Mouse (Mus musculus): ENCODE results near the gene Micu1. TPM values are rescaled to one million over a fixed set of nuclear protein-coding genes. Genes with fewer than 3 reads are reported as not detected.

Micu1 gene
- polyA plus RNA-seq, 1 experiment from 2014 or later = 88.2 TPM

DNA sequence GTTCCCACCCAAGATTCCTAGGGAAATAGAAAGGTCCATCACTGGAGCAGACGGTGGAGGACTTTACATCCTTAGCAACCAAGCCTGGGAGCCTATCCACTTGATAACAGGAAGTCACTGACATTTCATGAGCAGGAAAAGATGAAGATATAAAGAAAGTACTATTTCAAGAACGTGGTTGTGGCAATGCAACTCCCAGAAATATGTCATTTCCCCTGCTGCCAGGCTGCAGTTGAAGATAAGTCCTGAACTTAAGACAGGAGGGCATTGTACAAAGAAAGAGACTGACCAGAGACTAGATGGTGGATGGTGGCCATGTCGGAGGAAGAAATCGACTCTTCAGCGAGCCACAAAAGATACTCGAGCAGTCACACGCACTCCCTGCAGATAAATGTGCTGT lies 129.7 kb downstream of the Micu1 start:
- Histone ChIP-seq H3K4me2 (replicated peaks) (no peak overlapping the region), H3K4me1 (no peaks in the 10 kb centered on the region), H3K27me3 (no peaks in the 10 kb centered on the region), H3K36me3 (peaks cover 29% of the 10 kb centered on the region), H3K4me3 (replicated peaks) (no peak overlapping the region), H3K9me3 (replicated peaks) (no peaks in the 10 kb centered on the region), H3K9ac (no peak overlapping the region), H3K27ac (replicated peaks) (no peak overlapping the region)
- 85% methylated on average over 7 of the region's 7 CpGs for WGBS
- ATAC-seq (ENCODE audit: insufficient number of reproducible peaks, low FRiP score, low TSS enrichment, low read depth) = no peak

DNA sequence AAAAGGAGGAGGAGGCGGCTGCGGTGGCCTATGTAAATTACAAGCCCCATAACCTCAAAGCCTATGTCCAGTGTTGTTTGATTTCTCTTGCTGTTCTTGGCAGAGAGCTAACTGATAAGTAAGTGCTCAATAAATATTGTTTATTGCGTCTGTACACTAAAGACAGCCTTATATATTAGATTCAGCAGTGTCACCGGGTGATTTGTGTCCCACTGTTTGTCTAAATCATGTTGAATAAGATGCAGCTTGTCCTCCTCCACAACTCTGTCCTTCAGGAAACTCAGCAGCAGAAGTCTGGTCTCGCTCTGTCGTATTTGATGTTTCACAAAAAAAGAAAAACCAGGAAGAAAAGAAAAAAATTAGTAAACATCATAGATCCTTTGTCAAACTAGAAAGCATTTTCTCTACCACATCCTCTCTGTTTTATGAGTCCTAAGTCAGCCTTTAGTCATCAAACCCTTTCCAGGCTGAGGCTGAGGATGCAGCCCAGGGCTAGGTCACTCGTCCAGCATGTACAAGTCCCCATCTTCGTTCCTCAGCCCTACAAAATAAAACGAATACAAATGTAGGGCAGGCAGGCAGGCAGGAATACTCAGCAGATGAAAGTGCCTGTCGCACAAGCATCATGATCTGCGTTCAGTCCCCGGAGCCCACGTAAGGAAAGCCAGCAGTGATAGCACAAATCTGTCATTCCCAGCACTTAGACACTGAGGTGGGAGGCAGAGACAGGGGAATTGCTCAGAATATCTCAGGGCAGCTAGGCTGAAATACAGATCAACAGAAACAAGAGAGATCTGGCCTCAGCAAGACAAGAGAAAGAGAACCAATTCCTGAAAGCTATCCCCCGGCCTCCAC lies 133.3 kb downstream of the Micu1 start:
- no peak overlapping the region for H3K9ac ChIP-seq
- H3K27ac ChIP-seq (replicated peaks) = no peak overlapping the region
- H3K9me3 ChIP-seq (replicated peaks) = no peaks in the 10 kb centered on the region
- ATAC-seq (ENCODE audit: insufficient number of reproducible peaks, low FRiP score, low TSS enrichment, low read depth) = no peak
- no peaks in the 10 kb centered on the region for H3K36me3 ChIP-seq
- WGBS = 81% methylated on average over 14 of the region's 14 CpGs
- no peaks in the 10 kb centered on the region for H3K27me3 ChIP-seq
- H3K4me2 ChIP-seq (replicated peaks) = no peak overlapping the region
- no peaks in the 10 kb centered on the region for H3K4me1 ChIP-seq
- H3K4me3 ChIP-seq (replicated peaks) = no peak overlapping the region

DNA sequence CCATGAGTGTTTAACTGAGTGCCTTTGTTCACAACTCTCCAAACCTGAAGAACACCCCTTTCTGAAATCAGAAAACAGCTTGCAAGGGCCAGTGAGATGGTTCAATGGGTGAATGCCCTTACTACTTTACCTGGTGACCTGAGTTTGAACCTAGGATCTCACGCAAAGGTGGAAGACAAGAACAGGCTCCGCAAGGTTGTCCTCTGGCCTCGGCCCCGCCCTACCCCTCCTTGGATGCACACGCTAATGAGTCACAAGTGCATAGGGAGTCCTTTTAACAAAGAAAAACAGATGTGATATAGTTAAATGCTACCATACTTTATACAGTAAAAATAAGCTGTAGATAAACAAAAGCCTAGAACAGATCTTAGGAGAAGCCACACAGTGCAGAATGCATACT lies 135.2 kb downstream of the Micu1 start:
- H3K9ac ChIP-seq = no peak overlapping the region

GRCm38 (mm10) chr10:59841434-59841833 lies 139.2 kb downstream of the Micu1 start:
- WGBS = 71% methylated on average over 8 of the region's 8 CpGs
- ATAC-seq (ENCODE audit: insufficient number of reproducible peaks, low FRiP score, low TSS enrichment, low read depth) = no peak
- H3K36me3 ChIP-seq = no peaks in the 10 kb centered on the region
- H3K9me3 ChIP-seq (replicated peaks) = no peaks in the 10 kb centered on the region
- no peaks in the 10 kb centered on the region for H3K4me1 ChIP-seq
- H3K4me3 ChIP-seq (replicated peaks) = no peak overlapping the region
- no peak overlapping the region for H3K27ac ChIP-seq (replicated peaks)
- no peak overlapping the region for H3K4me2 ChIP-seq (replicated peaks)
- no peaks in the 10 kb centered on the region for H3K27me3 ChIP-seq
- H3K9ac ChIP-seq = no peak overlapping the region

More for the DNA sequence above, 135.2 kb downstream of the Micu1 start:
- H3K27ac ChIP-seq (replicated peaks) = no peak overlapping the region
- H3K36me3 ChIP-seq = no peaks in the 10 kb centered on the region
- H3K27me3 ChIP-seq = no peaks in the 10 kb centered on the region
- 69% methylated on average over 5 of the region's 5 CpGs for whole genome bisulfite sequencing
- no peaks in the 10 kb centered on the region for H3K4me1 ChIP-seq
- H3K4me3 ChIP-seq (replicated peaks) = no peak overlapping the region
- no peaks in the 10 kb centered on the region for H3K9me3 ChIP-seq (replicated peaks)
- ATAC-seq (ENCODE audit: insufficient number of reproducible peaks, low FRiP score, low TSS enrichment, low read depth) = no peak
- H3K4me2 ChIP-seq (replicated peaks) = no peak overlapping the region

- Histone ChIP-seq H3K9ac (no peak overlapping the region), H3K4me3 (replicated peaks) (no peak overlapping the region), H3K27ac (replicated peaks) (no peak overlapping the region), H3K27me3 (no peaks in the 10 kb centered on the region), H3K36me3 (no peaks in the 10 kb centered on the region), H3K4me2 (replicated peaks) (no peak overlapping the region), H3K9me3 (replicated peaks) (no peaks in the 10 kb centered on the region), H3K4me1 (no peaks in the 10 kb centered on the region)
- ATAC-seq (ENCODE audit: insufficient number of reproducible peaks, low FRiP score, low TSS enrichment, low read depth) = no peak
- 34% methylated on average over 5 of the region's 5 CpGs for WGBS
Observed at GRCm38 (mm10) chr10:59843125-59843524, 140.8 kb downstream of the Micu1 start.

DNA sequence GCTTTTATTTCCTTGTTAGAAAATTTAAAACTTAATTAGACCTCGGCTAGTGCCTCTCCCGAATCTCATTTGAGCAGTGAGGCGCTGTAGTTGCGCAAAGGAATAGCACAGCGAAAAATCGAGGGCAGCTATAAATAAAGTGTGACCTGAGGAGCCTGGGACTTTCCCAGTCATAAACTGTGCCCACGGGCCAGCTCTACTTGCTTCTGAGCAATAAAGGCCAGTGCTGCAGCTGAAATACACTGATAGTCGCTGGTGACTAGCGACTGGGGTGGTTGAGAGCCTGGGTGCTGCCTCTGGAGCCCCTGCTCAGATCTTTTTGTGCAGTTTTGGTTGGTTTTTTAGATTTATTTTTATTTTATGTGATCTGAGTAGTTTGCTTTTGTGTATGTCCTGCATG lies 142.4 kb downstream of the Micu1 start:
- 83% methylated on average over 9 of the region's 9 CpGs for WGBS

GRCm38 (mm10) chr10:59846416-59846815 lies 144.1 kb downstream of the Micu1 start:
- Histone ChIP-seq H3K4me2 (replicated peaks) (no peak overlapping the region), H3K4me1 (no peaks in the 10 kb centered on the region), H3K27me3 (no peaks in the 10 kb centered on the region), H3K9ac (no peak overlapping the region), H3K36me3 (no peaks in the 10 kb centered on the region), H3K9me3 (replicated peaks) (no peaks in the 10 kb centered on the region), H3K4me3 (replicated peaks) (no peak overlapping the region), H3K27ac (replicated peaks) (no peak overlapping the region)
- no peak for ATAC-seq (ENCODE audit: insufficient number of reproducible peaks, low FRiP score, low TSS enrichment, low read depth)
- WGBS = 74% methylated on average over 6 of the region's 6 CpGs

More for the DNA sequence above, 142.4 kb downstream of the Micu1 start:
- Histone ChIP-seq H3K27ac (replicated peaks) (no peak overlapping the region), H3K27me3 (no peaks in the 10 kb centered on the region), H3K4me2 (replicated peaks) (no peak overlapping the region), H3K9ac (no peak overlapping the region), H3K36me3 (no peaks in the 10 kb centered on the region), H3K4me1 (no peaks in the 10 kb centered on the region), H3K4me3 (replicated peaks) (no peak overlapping the region), H3K9me3 (replicated peaks) (no peaks in the 10 kb centered on the region)
- no peak for ATAC-seq (ENCODE audit: insufficient number of reproducible peaks, low FRiP score, low TSS enrichment, low read depth)

DNA sequence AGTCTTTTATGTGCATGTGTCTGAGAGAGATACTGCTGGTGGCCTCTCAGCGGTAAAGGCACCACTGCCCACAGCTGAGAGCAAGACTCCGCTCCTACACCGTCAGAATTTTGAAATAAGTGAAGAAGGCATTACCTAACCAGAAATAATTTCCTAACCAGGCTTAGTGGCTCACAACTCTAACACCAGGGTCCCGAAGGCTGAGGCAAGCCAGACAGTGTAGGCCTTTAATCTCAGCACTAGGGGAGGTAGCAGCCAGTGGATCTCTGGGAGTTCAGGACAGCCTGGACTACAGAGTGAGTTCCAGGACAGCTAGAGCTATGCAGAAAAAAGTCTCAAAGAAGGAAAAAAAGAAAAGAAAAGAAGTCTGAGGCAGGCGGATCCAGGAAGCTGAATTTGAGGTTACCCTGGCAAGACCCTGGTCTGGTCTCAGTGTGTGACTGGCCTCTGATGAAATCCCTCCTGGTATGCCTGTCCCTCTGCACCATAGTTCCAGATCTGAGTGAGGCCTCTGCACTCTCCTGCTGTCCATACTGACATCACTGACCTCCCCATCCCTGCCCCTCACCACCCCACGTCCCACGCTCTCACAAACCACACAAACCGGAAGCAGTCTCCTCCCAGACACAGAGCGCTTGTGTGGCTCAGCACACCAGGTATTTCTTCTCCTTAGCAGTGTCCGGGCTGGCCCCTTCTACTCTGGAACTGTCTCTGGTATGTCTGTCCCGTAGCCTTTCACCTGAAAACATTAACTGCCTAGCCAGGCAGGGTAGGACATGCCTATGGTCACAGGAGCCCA lies 146.0 kb downstream of the Micu1 start:
- no peak for ATAC-seq (ENCODE audit: insufficient number of reproducible peaks, low FRiP score, low TSS enrichment, low read depth)
- no peaks in the 10 kb centered on the region for H3K27me3 ChIP-seq
- no peaks in the 10 kb centered on the region for H3K9me3 ChIP-seq (replicated peaks)
- H3K36me3 ChIP-seq = no peaks in the 10 kb centered on the region
- H3K27ac ChIP-seq (replicated peaks) = 0 out of 2 replicates have a peak overlapping the region, but pooled peaks have one; percentile 22
- no peaks in the 10 kb centered on the region for H3K4me1 ChIP-seq
- no peak overlapping the region for H3K4me2 ChIP-seq (replicated peaks)
- 65% methylated on average over 11 of the region's 11 CpGs for WGBS
- no peak overlapping the region for H3K9ac ChIP-seq
- no peak overlapping the region for H3K4me3 ChIP-seq (replicated peaks)

DNA sequence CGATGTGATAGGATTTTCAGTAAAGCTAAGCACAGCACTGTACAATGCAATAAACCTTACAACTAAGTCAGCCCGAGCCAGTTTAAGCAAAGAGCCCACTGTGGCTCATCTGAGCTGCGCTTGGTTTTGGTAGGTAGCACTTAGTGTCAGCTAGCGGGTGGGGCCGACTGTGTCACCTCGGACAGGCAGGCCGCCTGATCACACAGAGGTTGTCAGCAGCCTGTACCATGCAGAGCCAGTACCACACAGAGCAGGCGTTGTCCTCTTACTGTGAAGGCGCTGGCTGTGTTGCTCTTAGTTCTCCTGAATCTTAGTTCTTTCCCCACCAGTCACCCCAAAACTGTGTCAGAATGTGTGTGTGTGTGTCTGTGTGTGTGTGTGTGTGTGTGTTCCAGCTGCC lies 146.7 kb downstream of the Micu1 start:
- no peaks in the 10 kb centered on the region for H3K36me3 ChIP-seq
- no peaks in the 10 kb centered on the region for H3K9me3 ChIP-seq (replicated peaks)
- H3K27me3 ChIP-seq = no peaks in the 10 kb centered on the region
- H3K27ac ChIP-seq (replicated peaks) = no peak overlapping the region
- no peak for ATAC-seq (ENCODE audit: insufficient number of reproducible peaks, low FRiP score, low TSS enrichment, low read depth)
- no peak overlapping the region for H3K9ac ChIP-seq
- H3K4me1 ChIP-seq = no peaks in the 10 kb centered on the region
- H3K4me3 ChIP-seq (replicated peaks) = no peak overlapping the region
- 65% methylated on average over 9 of the region's 9 CpGs for WGBS
- H3K4me2 ChIP-seq (replicated peaks) = no peak overlapping the region

GRCm38 (mm10) chr10:59849371-59849770 lies 147.1 kb downstream of the Micu1 start:
- Histone ChIP-seq H3K4me3 (replicated peaks) (no peak overlapping the region), H3K36me3 (no peaks in the 10 kb centered on the region), H3K27ac (replicated peaks) (no peak overlapping the region), H3K4me2 (replicated peaks) (no peak overlapping the region), H3K9me3 (replicated peaks) (no peaks in the 10 kb centered on the region), H3K9ac (no peak overlapping the region), H3K27me3 (no peaks in the 10 kb centered on the region), H3K4me1 (no peaks in the 10 kb centered on the region)
- WGBS = 81% methylated on average over 7 of the region's 7 CpGs
- no peak for ATAC-seq (ENCODE audit: insufficient number of reproducible peaks, low FRiP score, low TSS enrichment, low read depth)

GRCm38 (mm10) chr10:59857157-59857556 lies 154.9 kb downstream of the Micu1 start:
- H3K9me3 ChIP-seq (replicated peaks) = no peaks in the 10 kb centered on the region
- H3K4me3 ChIP-seq (replicated peaks) = no peak overlapping the region
- no peaks in the 10 kb centered on the region for H3K4me1 ChIP-seq
- no peak overlapping the region for H3K27ac ChIP-seq (replicated peaks)
- H3K4me2 ChIP-seq (replicated peaks) = no peak overlapping the region
- no peaks in the 10 kb centered on the region for H3K27me3 ChIP-seq
- no peaks in the 10 kb centered on the region for H3K36me3 ChIP-seq
- 84% methylated on average over 5 of the region's 5 CpGs for WGBS
- ATAC-seq (ENCODE audit: insufficient number of reproducible peaks, low FRiP score, low TSS enrichment, low read depth) = no peak
- H3K9ac ChIP-seq = no peak overlapping the region
